Mouse (Mus musculus): ENCODE data around the gene Galnt7. TPM values are rescaled to one million over a fixed set of nuclear protein-coding genes. Genes with fewer than 3 reads are reported as not detected.
"Not testable (repeated sequence)": the region's sequence is repeated elsewhere in the genome, so short reads cannot be mapped to it uniquely, and the experiment has no call there.

Gene Galnt7
- total and polyA plus RNA-seq, 2 experiments from 2014 or later, result 6.6 to 6.8 TPM

DNA sequence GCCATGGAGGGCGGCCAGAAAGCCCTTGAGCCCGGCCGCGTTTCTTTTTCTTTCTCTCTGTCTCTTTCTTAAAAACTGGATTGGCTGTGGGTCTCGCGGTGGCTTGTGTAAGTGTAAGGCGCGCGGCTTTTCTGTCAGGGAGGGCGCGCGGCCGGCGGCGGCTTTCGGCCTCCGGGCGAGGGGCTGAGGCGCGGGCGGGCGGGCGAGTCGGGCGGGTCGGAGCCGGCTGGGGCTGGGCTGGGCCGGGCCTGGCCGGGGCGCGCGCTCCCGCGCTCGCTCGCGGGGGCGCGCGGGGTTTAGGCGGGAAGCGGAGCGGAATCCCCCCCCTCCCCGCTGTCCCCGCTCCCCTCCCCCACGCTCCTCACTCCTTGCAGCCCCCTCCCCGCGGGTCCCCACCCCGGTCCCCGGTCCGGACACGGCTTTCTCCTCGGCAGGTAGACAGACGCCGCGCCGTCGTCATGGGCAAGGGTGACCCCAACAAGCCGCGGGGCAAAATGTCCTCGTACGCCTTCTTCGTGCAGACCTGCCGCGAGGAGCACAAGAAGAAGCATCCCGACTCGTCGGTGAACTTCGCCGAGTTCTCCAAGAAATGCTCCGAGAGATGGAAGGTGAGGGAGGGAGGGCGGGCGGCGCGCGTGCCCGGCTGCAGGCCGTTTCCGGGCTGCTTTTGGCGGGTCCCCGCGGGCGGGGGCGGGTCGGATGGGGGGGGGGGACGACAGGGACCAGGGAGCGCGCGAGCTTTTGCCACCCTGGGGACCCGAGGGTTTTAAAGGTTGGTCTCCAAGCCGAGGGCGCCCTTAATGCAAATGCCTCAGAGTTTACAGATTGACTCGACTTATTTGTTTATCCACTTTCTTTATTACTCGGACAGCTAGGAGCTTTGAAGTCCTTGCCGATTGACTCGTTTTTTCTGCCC is 140.4 kb downstream of the Galnt7 start:
- no peak for TF ChIP-seq CTCF (IDR thresholded peaks at IDR 0.05; ENCODE audit: low read depth)
- WGBS, result under 1% methylated on average over 44 of the region's 96 CpGs
- DNase-seq (ENCODE audit: low spot score), result peak; percentile 67
- Histone ChIP-seq H3K4me3 (ENCODE audit: low read length) (peak overlapping the region; percentile 94), H3K4me2 (ENCODE audit: low read depth, low read length) (peak overlapping the region; percentile 76), H3K27ac (peak overlapping the region; percentile 100), H3K36me3 (ENCODE audit: insufficient read depth, low read length) (no peaks in the 10 kb centered on the region), H3K4me1 (ENCODE audit: insufficient read depth, low read length) (no peaks in the 10 kb centered on the region), H3K27me3 (ENCODE audit: insufficient read depth, low read length) (no peaks in the 10 kb centered on the region), H3K9ac (replicated peaks; ENCODE audit: low read length) (peak overlapping the region; percentile 99), H3K9me3 (ENCODE audit: low read length) (no peaks in the 10 kb centered on the region)
- peak; percentile 55 for ATAC-seq

DNA sequence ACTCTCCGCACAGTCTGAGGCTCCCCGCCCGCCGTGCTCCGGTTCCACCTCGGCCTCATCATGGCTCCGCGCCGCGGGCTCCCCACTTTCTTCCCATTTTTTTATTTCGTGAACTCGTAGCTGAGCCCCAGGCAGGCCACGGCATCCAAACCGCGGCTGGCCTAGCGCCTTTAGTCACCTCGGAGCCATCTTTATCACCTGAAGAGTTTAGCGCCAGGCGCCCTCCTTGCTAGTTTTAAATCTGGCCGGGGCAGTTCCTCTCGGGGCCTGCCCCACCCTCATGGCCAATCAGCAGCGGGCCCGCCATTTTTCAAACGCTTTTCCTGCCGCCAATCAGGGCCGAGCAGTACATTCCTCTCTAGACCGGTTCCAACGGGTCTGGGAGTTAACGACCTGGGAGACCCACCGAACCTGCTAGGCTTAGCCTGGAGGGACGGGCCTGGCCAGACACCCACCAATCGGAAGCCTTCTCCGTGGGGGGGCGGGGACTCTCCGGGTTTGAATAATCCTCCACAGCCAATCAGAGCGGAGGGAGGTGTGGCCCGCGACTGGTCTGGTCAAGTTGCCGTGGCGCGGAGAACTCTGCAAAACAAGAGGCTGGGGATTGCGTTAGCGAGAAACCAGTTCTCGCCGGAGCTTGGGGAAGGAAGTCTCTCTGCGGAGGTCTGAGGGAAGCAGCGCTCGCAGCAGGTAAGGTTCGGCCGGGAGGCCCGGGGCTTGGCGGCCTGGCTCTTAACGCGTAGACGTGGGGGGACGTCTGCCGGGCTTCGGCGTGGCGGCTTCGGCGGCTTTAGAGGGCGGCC is 141.3 kb downstream of the Galnt7 start, which contains the start of gene Hmgb2:
Hmgb2 (plus strand) TSS at position 592 of the 803 bp plus-strand sequence.
- Histone ChIP-seq H3K4me3 (ENCODE audit: low read length) (peak within 1 kb of the TSS; percentile 94), H3K27ac (peak within 1 kb of the TSS; percentile 100), H3K4me1 (ENCODE audit: insufficient read depth, low read length) (no peaks in the 10 kb centered on the region), H3K9me3 (ENCODE audit: low read length) (no peaks in the 10 kb centered on the region), H3K27me3 (ENCODE audit: insufficient read depth, low read length) (no peaks in the 10 kb centered on the region), H3K36me3 (ENCODE audit: insufficient read depth, low read length) (no peaks in the 10 kb centered on the region), H3K4me2 (ENCODE audit: low read depth, low read length) (peak within 1 kb of the TSS; percentile 87), H3K9ac (replicated peaks; ENCODE audit: low read length) (peak within 1 kb of the TSS; percentile 99)
- peak; percentile 100 for DNase-seq (ENCODE audit: low spot score)
- TF ChIP-seq CTCF (IDR thresholded peaks at IDR 0.05; ENCODE audit: low read depth), result no peak
- peak; percentile 100 for ATAC-seq
- under 1% methylated on average over 60 of the region's 63 CpGs for WGBS

DNA sequence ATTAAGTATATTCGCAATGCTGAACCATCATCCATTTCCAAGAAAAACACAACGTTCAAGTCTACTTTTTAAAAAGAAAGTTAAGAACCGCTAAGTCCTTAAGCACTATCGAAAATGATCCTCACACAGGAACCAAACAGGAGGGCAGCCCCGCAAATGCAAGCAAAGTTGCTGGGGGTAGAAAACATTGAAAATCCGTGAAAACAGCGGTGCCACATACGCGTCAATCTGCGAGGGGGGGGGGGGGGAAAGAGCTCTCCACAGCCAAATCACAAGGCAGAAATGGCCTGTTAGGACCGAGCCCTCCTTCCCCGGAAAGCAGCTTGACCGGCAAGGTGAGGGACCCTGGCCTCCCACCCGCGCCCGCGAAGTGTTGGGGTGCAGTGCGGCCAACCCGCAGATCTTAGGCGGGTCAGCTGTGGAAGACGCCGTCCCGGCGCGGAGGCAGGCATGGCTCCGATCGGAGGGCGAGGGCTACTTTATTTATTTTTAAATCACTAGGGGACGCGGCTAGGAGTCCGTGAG is 142.0 kb downstream of the Galnt7 start:
- Histone ChIP-seq H3K4me3 (ENCODE audit: low read length) (peak overlapping the region; percentile 94), H3K27ac (peak overlapping the region; percentile 65; the same call in 1 of the 2 replicates), H3K9ac (replicated peaks; ENCODE audit: low read length) (peak overlapping the region; percentile 51), H3K36me3 (ENCODE audit: insufficient read depth, low read length) (no peaks in the 10 kb centered on the region), H3K4me1 (ENCODE audit: insufficient read depth, low read length) (no peaks in the 10 kb centered on the region), H3K27me3 (ENCODE audit: insufficient read depth, low read length) (no peaks in the 10 kb centered on the region), H3K9me3 (ENCODE audit: low read length) (no peaks in the 10 kb centered on the region), H3K4me2 (ENCODE audit: low read depth, low read length) (peak overlapping the region; percentile 87)
- WGBS, result 1% methylated on average over 25 of the region's 31 CpGs
- no peak for TF ChIP-seq CTCF (IDR thresholded peaks at IDR 0.05; ENCODE audit: low read depth)
- ATAC-seq (no peak), DNase-seq (ENCODE audit: low spot score) (no peak)

- WGBS, result 89% methylated on average over 4 of the region's 4 CpGs
- DNase-seq (ENCODE audit: low spot score) (no peak), ATAC-seq (no peak)
- Histone ChIP-seq H3K36me3 (ENCODE audit: insufficient read depth, low read length) (no peaks in the 10 kb centered on the region), H3K4me2 (ENCODE audit: low read depth, low read length) (no peak overlapping the region), H3K9me3 (ENCODE audit: low read length) (no peaks in the 10 kb centered on the region), H3K9ac (replicated peaks; ENCODE audit: low read length) (no peak overlapping the region), H3K27ac (no peak overlapping the region), H3K4me3 (ENCODE audit: low read length) (no peak overlapping the region), H3K4me1 (ENCODE audit: insufficient read depth, low read length) (no peaks in the 10 kb centered on the region), H3K27me3 (ENCODE audit: insufficient read depth, low read length) (no peaks in the 10 kb centered on the region)
- no peak for TF ChIP-seq CTCF (IDR thresholded peaks at IDR 0.05; ENCODE audit: low read depth)
Observed at GRCm38 (mm10) chr8:57508657-57509056, 144.2 kb downstream of the Galnt7 start.

DNA sequence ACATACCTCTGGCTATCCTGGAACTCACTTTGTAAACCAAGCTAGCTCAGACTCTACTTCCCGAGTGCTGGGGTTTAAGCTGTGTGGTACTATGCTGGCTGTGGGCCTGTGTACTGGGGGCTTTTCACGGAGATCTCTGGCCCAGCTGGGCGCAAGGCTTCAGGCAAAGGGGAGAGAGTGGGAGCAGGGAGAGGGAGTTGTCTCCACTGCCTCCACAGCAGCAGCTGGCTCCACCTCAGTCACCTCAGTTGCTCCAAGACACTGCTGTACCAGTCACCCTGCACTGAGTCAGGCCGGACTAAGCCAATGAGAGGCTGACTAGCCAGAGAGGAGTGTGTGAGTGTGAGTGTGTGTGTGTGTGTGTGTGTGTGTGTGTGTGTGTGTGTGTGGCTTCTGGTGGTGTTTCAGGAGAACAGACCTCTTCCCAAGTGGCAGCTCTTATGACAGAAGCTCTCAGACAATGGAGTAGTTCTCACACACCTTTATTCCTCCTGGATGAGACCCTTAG is 145.2 kb downstream of the Galnt7 start:
- H3K27me3 ChIP-seq (ENCODE audit: insufficient read depth, low read length), result no peaks in the 10 kb centered on the region
- H3K4me2 ChIP-seq (ENCODE audit: low read depth, low read length), result no peak overlapping the region
- no peak for ATAC-seq
- no peaks in the 10 kb centered on the region for H3K4me1 ChIP-seq (ENCODE audit: insufficient read depth, low read length)
- H3K9ac ChIP-seq (replicated peaks; ENCODE audit: low read length), result no peak overlapping the region
- H3K9me3 ChIP-seq (ENCODE audit: low read length), result no peaks in the 10 kb centered on the region
- no peaks in the 10 kb centered on the region for H3K36me3 ChIP-seq (ENCODE audit: insufficient read depth, low read length)
- no peak for TF ChIP-seq CTCF (IDR thresholded peaks at IDR 0.05; ENCODE audit: low read depth)
- 82% methylated on average over 4 of the region's 4 CpGs for WGBS
- DNase-seq (ENCODE audit: low spot score), result no peak
- no peak overlapping the region for H3K27ac ChIP-seq
- no peak overlapping the region for H3K4me3 ChIP-seq (ENCODE audit: low read length)

GRCm38 (mm10) chr8:57505500-57505899 is 147.3 kb downstream of the Galnt7 start:
- not testable (repeated sequence) for H3K9ac ChIP-seq (replicated peaks; ENCODE audit: low read length); H3K4me3 ChIP-seq (ENCODE audit: low read length); H3K4me1 ChIP-seq (ENCODE audit: insufficient read depth, low read length); H3K27me3 ChIP-seq (ENCODE audit: insufficient read depth, low read length); H3K36me3 ChIP-seq (ENCODE audit: insufficient read depth, low read length); H3K4me2 ChIP-seq (ENCODE audit: low read depth, low read length); DNase-seq (ENCODE audit: low spot score); H3K27ac ChIP-seq; ATAC-seq; H3K9me3 ChIP-seq (ENCODE audit: low read length)
- 91% methylated on average over 1 of the region's 1 CpGs for WGBS

Measured in hindbrain, postnatal 0 days (tissue).